ENCODE assay signal across 8 mouse cellular contexts in genomic region chr6:30804389-30805052, GRCm38 (mm10).
DNase-seq lines count a peak whose midpoint lies in the region; ATAC-seq and TF ChIP-seq lines count a peak whose summit lies in the region.
"Not testable (repeated sequence)": the region's sequence is repeated elsewhere in the genome, so short reads cannot be mapped to it uniquely, and the experiment has no call there.

No protein-coding gene starts in this region.

- peak; percentile 44 for DNase-seq in 416B (ENCODE audit: low read depth)
- peak; percentile 21 for DNase-seq in brain, embryonic 14.5 days (ENCODE audit: low read depth)
- peak; percentile 31 for DNase-seq in forebrain, embryonic 14.5 days (ENCODE audit: low spot score)
- peak; percentile 36 for DNase-seq in kidney, postnatal 10 days
- DNase-seq in liver, embryonic 11.5 days (ENCODE audit: low spot score), result peak; percentile 48
- peak; percentile 15 for DNase-seq in midbrain, postnatal 0 days (ENCODE audit: low spot score)
- peak; percentile 5 to 50 for DNase-seq in spleen, adult 2 months (ENCODE audit: low read depth in 1 of 2, low spot score in 2 of 2)

- ATAC-seq in forebrain, embryonic 14.5 days, result peak; percentile 73
- peak; percentile 67 for ATAC-seq in heart, embryonic 16.5 days (replicated peaks; ENCODE audit: extremely low read depth, insufficient read depth, low FRiP score)
- peak; percentile 79 for ATAC-seq in liver, embryonic 11.5 days (replicated peaks; ENCODE audit: low FRiP score)
- peak; percentile 84 for ATAC-seq in midbrain, postnatal 0 days (ENCODE audit: low FRiP score)

- not testable (repeated sequence) for H3K4me2 ChIP-seq in forebrain, embryonic 14.5 days (ENCODE audit: low read length); heart, embryonic 16.5 days (ENCODE audit: low read depth, low read length); liver, embryonic 11.5 days; midbrain, postnatal 0 days (ENCODE audit: low read depth, low read length, poor library complexity, severe bottlenecking)

- not testable (repeated sequence) for H3K4me3 ChIP-seq in forebrain, embryonic 14.5 days (ENCODE audit: low read depth, low read length); heart, embryonic 16.5 days (ENCODE audit: low read length); liver, embryonic 11.5 days (ENCODE audit: low read depth, low read length); midbrain, postnatal 0 days (ENCODE audit: low read depth, low read length); spleen, adult 2 months (ENCODE audit: extremely low read depth, insufficient read depth, insufficient read length)

- TF ChIP-seq CTCF in brain, embryonic 14.5 days (IDR thresholded peaks at IDR 0.05; ENCODE audit: borderline replicate concordance, extremely low read depth, insufficient read depth, insufficient read length); midbrain, postnatal 0 days (IDR thresholded peaks at IDR 0.05); spleen, adult 2 months (IDR thresholded peaks at IDR 0.05; ENCODE audit: extremely low read depth, insufficient read depth, insufficient read length, insufficient replicate concordance): not testable (repeated sequence)

- H3K9me3 ChIP-seq in forebrain, embryonic 14.5 days (replicated peaks; ENCODE audit: control insufficient read depth, low read length); heart, embryonic 16.5 days (replicated peaks; ENCODE audit: control insufficient read depth, low read length); liver, embryonic 11.5 days (ENCODE audit: control insufficient read depth, low read length); midbrain, postnatal 0 days (ENCODE audit: low read length): not testable (repeated sequence)

- WGBS in forebrain, embryonic 14.5 days, result 80% methylated on average over 6 of the region's 6 CpGs
- 78% methylated on average over 6 of the region's 6 CpGs for WGBS in heart, embryonic 16.5 days
- 73% methylated on average over 6 of the region's 6 CpGs for WGBS in liver, embryonic 11.5 days
- WGBS in midbrain, postnatal 0 days, result 89% methylated on average over 6 of the region's 6 CpGs
- 77% methylated on average over 6 of the region's 6 CpGs for WGBS in spleen, adult 2 months

- not testable (repeated sequence) for H3K27ac ChIP-seq in forebrain, embryonic 14.5 days (ENCODE audit: low read depth, low read length); heart, embryonic 16.5 days (ENCODE audit: low read length); liver, embryonic 11.5 days (ENCODE audit: low read depth, low read length); spleen, adult 2 months (ENCODE audit: insufficient read depth, low read length)
- peak overlapping the region; percentile 1; the same call in 1 of the 2 replicates for H3K27ac ChIP-seq in midbrain, postnatal 0 days (ENCODE audit: low read depth, low read length)

- H3K27me3 ChIP-seq in forebrain, embryonic 14.5 days (replicated peaks; ENCODE audit: control insufficient read depth, insufficient read depth, low read length); heart, embryonic 16.5 days (ENCODE audit: control insufficient read depth, insufficient read depth, low read length); liver, embryonic 11.5 days (replicated peaks; ENCODE audit: control insufficient read depth, insufficient read depth, low read length); midbrain, postnatal 0 days (ENCODE audit: insufficient read depth, low read length); spleen, adult 2 months (ENCODE audit: control insufficient read depth, insufficient read depth, low read length): not testable (repeated sequence)

- H3K4me1 ChIP-seq in forebrain, embryonic 14.5 days (ENCODE audit: control insufficient read depth, insufficient read depth, low read length); heart, embryonic 16.5 days (ENCODE audit: control insufficient read depth, insufficient read depth, low read length); liver, embryonic 11.5 days (replicated peaks; ENCODE audit: control insufficient read depth, insufficient read depth, low read length); midbrain, postnatal 0 days (ENCODE audit: insufficient read depth, low read length); spleen, adult 2 months (ENCODE audit: control insufficient read depth, insufficient read depth, insufficient read length): not testable (repeated sequence)

- not testable (repeated sequence) for TF ChIP-seq POLR2A in brain, embryonic 14.5 days (IDR thresholded peaks at IDR 0.05; ENCODE audit: borderline replicate concordance, extremely low read depth, insufficient read depth, insufficient read length, poor library complexity, severe bottlenecking); spleen, adult 2 months (IDR thresholded peaks at IDR 0.05; ENCODE audit: low read depth, low read length)

- peaks cover 28% of the 10 kb centered on the region for H3K36me3 ChIP-seq in forebrain, embryonic 14.5 days (ENCODE audit: control insufficient read depth, insufficient read depth, low read length)
- H3K36me3 ChIP-seq in heart, embryonic 16.5 days (ENCODE audit: control insufficient read depth, insufficient read depth), result peaks cover 16% of the 10 kb centered on the region; the same call in 1 of the 2 replicates
- H3K36me3 ChIP-seq in liver, embryonic 11.5 days (ENCODE audit: control insufficient read depth, insufficient read depth, low read length), result not testable (repeated sequence)
- peaks cover 24% of the 10 kb centered on the region for H3K36me3 ChIP-seq in midbrain, postnatal 0 days (ENCODE audit: insufficient read depth, low read length)
- H3K36me3 ChIP-seq in spleen, adult 2 months (ENCODE audit: control insufficient read depth, insufficient read depth, low read length), result peaks cover 12% of the 10 kb centered on the region

- H3K9ac ChIP-seq in forebrain, embryonic 14.5 days (ENCODE audit: low read length); heart, embryonic 16.5 days (ENCODE audit: low read length); liver, embryonic 11.5 days (ENCODE audit: low read depth, low read length); midbrain, postnatal 0 days (replicated peaks; ENCODE audit: low read length, poor library complexity, severe bottlenecking): not testable (repeated sequence)
